Mouse (Mus musculus) embryo, embryonic 10 days (tissue): ENCODE measurements around the gene Tcn2.

Source experiments
- DNase-seq: peaks from one replicate; pipeline ENCODE4 v3.0.0-alpha.2; 2015; ENCODE audit warnings: low spot score

Gene Tcn2

GRCm38 (mm10) chr11:3894406-3895281, 37.3 kb downstream of the Tcn2 start, which contains the start of the genes 4921536K21Rik and Dusp18:
4921536K21Rik (minus strand) TSS chr11:3895098.
Dusp18 (plus strand) TSS chr11:3895240.
- peak; percentile 98 for DNase-seq

- DNase-seq, result no peak
Measured at GRCm38 (mm10) chr11:3893970-3894369, 38.0 kb downstream of the Tcn2 start.

- no peak for DNase-seq
Measured at GRCm38 (mm10) chr11:3887331-3887730, 44.6 kb downstream of the Tcn2 start.

GRCm38 (mm10) chr11:3883711-3884110, 48.2 kb downstream of the Tcn2 start:
- no peak for DNase-seq

GRCm38 (mm10) chr11:3879836-3880235, 52.1 kb downstream of the Tcn2 start:
- DNase-seq, result peak; percentile 89

GRCm38 (mm10) chr11:3878660-3879059, 53.3 kb downstream of the Tcn2 start:
- DNase-seq, result no peak

GRCm38 (mm10) chr11:3876419-3876818, 55.5 kb downstream of the Tcn2 start:
- DNase-seq, result no peak
